Mouse (Mus musculus): ENCODE data around the gene Rbmxl1.

The Rbmxl1 gene

DNA sequence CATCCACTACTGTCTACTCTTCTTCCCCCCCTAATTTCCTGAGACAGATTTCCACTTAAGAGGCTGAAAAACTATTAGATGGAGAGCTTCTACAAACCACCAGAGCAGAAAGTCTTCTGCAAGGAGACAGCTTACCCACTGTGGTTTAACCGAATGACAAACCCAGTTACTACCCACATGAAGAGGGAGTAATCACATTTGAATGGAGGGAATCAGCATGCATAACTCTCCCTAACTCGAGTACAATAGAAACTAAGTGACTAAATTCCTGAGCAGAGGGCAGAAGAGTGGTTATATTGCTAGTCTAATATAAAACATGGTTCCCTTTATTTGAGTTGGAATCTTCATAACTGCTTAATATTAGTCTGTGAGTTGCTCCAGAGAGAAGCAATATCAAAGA lies 15.7 kb downstream of the Rbmxl1 start:
- no peak for DNase-seq (ENCODE audit: low read depth)

- no peak for DNase-seq (ENCODE audit: low read depth)
Observed at GRCm38 (mm10) chr8:78489733-78490132, 19.0 kb downstream of the Rbmxl1 start.

GRCm38 (mm10) chr8:78477051-78477829 lies 31.5 kb downstream of the Rbmxl1 start:
- DNase-seq (ENCODE audit: low read depth): no peak

DNA sequence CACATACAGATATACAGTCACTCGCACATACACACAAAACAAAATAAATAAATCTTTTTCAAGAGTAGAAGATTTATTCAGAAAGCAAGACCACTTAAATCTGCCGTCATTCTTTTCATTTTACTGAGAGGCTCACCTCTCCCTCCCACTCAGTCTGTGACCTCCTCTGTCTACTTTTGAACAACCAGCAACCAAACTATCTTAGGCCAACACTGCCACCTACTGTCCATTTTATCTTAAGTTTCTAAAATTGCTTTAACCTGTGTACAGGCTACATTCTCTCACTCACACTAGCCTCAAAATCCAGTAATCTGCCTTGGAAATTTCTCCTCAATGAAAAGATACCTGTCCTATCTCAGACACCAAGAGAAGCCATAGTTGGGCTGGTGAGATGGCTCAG lies 40.8 kb downstream of the Rbmxl1 start:
- DNase-seq (ENCODE audit: low read depth): peak; percentile 55

DNA sequence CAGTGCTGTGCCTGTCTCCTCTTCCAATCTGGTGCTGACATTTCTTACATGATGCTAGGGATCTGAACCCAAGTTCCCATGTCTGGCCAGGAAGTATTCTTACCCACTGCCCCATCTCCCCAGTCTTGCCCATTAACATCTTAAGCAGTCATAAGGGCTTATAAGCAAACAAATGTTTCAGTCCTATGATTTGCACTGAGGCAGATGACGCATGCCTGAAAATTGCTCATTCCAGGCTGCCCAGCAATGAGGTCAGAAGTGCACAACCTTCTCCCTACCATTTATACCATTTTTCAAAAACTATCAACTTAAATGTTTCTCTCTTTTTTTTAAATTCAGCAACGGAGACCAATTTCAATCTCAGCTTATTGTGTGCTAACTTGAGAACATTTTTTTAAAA lies 44.8 kb downstream of the Rbmxl1 start:
- DNase-seq (ENCODE audit: low read depth): no peak

GRCm38 (mm10) chr8:78456441-78456840 lies 52.3 kb downstream of the Rbmxl1 start:
- DNase-seq (ENCODE audit: low read depth): no peak
